Mouse (Mus musculus): ENCODE data around the gene Tas2r115. TPM values are rescaled to one million over a fixed set of nuclear protein-coding genes. Genes with fewer than 3 reads are reported as not detected.

The Tas2r115 gene
- polyA plus RNA-seq (2012; rRNA removed): not detected in 2 replicates

DNA sequence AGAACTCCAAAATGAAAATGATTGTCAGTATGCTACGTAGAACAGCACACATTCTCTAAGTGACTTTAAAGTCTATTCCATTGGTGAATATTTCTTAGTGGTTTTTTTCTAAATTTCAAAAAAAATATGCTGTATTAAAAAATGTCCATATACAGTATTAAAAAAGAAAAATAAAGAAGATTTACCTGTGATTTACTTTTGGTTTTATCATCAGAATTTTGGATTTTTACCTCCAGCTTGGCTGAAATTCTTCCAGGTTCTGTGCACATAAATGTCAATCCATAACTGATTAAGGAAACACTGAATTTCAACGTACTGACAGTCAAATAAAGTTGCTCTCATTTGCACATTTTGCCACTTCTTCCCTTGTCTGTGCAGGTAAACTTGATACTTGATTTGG is at the start of gene Tas2r115:
Gene Tas2r115 (minus strand): TSS at position 101 of the 400 bp plus-strand sequence.

DNA sequence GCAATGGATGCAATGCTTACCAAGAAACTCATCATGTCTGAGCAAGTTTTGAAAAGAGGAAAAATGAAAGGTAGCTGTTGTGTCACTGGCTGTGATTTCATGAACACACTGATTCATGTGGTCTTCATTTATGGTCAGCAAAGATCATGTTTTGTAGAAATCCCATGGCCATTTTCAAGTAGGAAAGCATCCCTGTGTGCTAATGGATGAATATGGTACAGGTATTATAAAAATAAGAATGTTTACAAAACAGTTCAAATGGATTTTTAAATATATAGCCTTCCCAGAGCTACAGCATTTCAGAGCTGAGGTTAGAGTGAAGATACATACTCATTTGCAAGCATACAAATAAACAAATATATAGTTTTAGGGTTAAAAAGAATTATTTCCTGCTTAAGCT is 40.2 kb upstream of the Tas2r115 start, which contains the start of gene Tas2r136:
Gene Tas2r136 (minus strand): TSS at position 101 of the 400 bp plus-strand sequence.

GRCm38 (mm10) chr6:132761831-132762230 is 24.0 kb upstream of the Tas2r115 start, which contains the start of gene Tas2r102:
Gene Tas2r102, plus strand, starts transcription at chr6:132762131.

DNA sequence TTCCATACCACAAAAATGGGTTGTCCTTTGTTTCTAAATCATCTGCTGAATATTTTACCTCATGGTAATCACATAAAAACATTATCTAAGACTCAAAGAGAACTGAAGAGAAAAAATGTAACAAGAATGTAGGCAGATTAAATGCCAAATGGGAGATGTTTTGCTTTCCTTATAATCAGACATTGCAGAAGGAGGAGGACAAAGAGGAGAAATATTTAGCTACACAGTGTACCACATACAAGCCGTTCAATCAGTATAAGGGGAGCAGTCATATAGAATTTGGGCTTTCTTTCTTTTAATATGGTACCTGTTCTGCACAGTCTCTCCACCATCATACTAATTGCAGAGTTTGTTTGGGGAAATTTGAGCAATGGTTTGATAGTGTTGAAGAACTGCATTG is 16.6 kb upstream of the Tas2r115 start, which contains the start of gene Tas2r124:
Gene Tas2r124 (plus strand): TSS at position 301 of the 400 bp plus-strand sequence.

GRCm38 (mm10) chr6:132711828-132712227 is 26.0 kb downstream of the Tas2r115 start, which contains the start of gene Tas2r122:
Gene Tas2r122, minus strand, starts transcription at chr6:132711928.

DNA sequence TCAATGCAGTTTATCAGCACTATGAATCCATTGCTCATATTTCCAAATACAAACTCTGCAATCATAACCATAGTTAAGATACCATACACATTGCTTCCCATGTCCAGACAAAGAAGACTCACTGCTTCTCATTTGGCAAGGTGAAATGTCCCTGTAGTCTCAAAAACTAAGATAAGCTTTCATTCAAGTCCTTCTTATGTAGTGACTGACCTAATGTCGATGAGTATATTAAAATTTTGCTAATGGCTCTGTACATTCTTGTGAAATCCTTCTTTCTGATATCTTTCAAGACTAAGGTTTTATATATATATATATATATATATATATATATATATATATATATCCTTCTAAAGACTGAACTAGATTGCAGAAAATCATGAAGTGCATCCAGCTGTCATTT is 36.9 kb downstream of the Tas2r115 start, which contains the start of gene Tas2r121:
Gene Tas2r121 (minus strand): TSS at position 101 of the 400 bp plus-strand sequence.

Other genes with a start within 250 kb of the Tas2r115 start
- not detected in 2 replicates for gene Prh1, start 168.2 kb downstream of the Tas2r115 start, polyA plus RNA-seq (2012; rRNA removed)
- not detected in 2 replicates for gene Prp2, start 142.1 kb downstream of the Tas2r115 start, polyA plus RNA-seq (2012; rRNA removed)
- not detected in 2 replicates for gene A630073D07Rik, start 86.5 kb downstream of the Tas2r115 start, polyA plus RNA-seq (2012; rRNA removed)
- not detected in 2 replicates for gene Tas2r120, start 81.1 kb downstream of the Tas2r115 start, polyA plus RNA-seq (2012; rRNA removed)
- gene Tas2r121, start 37.0 kb downstream of the Tas2r115 start, polyA plus RNA-seq (2012; rRNA removed): not detected in 2 replicates
- gene Tas2r122, start 26.1 kb downstream of the Tas2r115 start, polyA plus RNA-seq (2012; rRNA removed): not detected in 2 replicates
- gene Tas2r124, start 16.7 kb upstream of the Tas2r115 start, polyA plus RNA-seq (2012; rRNA removed): not detected in 2 replicates
- not detected in 2 replicates for gene Tas2r102, start 24.1 kb upstream of the Tas2r115 start, polyA plus RNA-seq (2012; rRNA removed)
- gene Tas2r136, start 40.1 kb upstream of the Tas2r115 start, polyA plus RNA-seq (2012; rRNA removed): not detected in 2 replicates
- not detected in 2 replicates for gene Tas2r117, start 64.8 kb upstream of the Tas2r115 start, polyA plus RNA-seq (2012; rRNA removed)
- not detected in 2 replicates for gene Tas2r123, start 109.1 kb upstream of the Tas2r115 start, polyA plus RNA-seq (2012; rRNA removed)
- gene Tas2r116, start 117.4 kb upstream of the Tas2r115 start, polyA plus RNA-seq (2012; rRNA removed): not detected in 2 replicates
- not detected in 2 replicates for gene Tas2r110, start 130.0 kb upstream of the Tas2r115 start, polyA plus RNA-seq (2012; rRNA removed)
- gene Tas2r113, start 155.0 kb upstream of the Tas2r115 start, polyA plus RNA-seq (2012; rRNA removed): not detected in 2 replicates
- not detected in 2 replicates for gene Tas2r125, start 171.6 kb upstream of the Tas2r115 start, polyA plus RNA-seq (2012; rRNA removed)
- gene Tas2r129, start 213.1 kb upstream of the Tas2r115 start, polyA plus RNA-seq (2012; rRNA removed): not detected in 2 replicates
- not detected in 2 replicates for gene Tas2r131, start 219.9 kb upstream of the Tas2r115 start, polyA plus RNA-seq (2012; rRNA removed)
- gene Tas2r109, start 242.9 kb upstream of the Tas2r115 start, polyA plus RNA-seq (2012; rRNA removed): not detected in 2 replicates